ENCODE assay signal across 30 mouse cellular contexts in genomic region chr9:101228892-101229291, GRCm38 (mm10). TPM values are rescaled to one million over a fixed set of nuclear protein-coding genes. Genes with fewer than 3 reads are reported as not detected.
DNase-seq lines count a peak whose midpoint lies in the region; ATAC-seq lines count a peak whose summit lies in the region.
"Had no signal": no experiment of that assay in that cellular context is flagged by ENCODE, and none has a peak within 500 bp of the region (broad histone marks: within the 10 kb centered on the region; RNA-seq: fewer than 3 reads in every experiment).

No protein-coding gene starts in this region.

- no peaks in the 10 kb centered on the region for H3K27me3 ChIP-seq in midbrain, embryonic 16.5 days (ENCODE audit: control insufficient read depth, insufficient read depth, low read depth, low read length)
- H3K27me3 ChIP-seq: embryonic facial prominence, embryonic 13.5 days; forebrain, embryonic 13.5 days; hindbrain, embryonic 13.5 days had no signal

- peak; percentile 39 for DNase-seq in 3134 (ENCODE audit: extremely low read depth, insufficient read length, low spot score)
- DNase-seq in 416B (ENCODE audit: low read depth): peak; percentile 66
- peak; percentile 75 for DNase-seq in NIH3T3 (ENCODE audit: low read depth)
- DNase-seq in fibroblast of lung, adult 2 months (ENCODE audit: low read depth): peak; percentile 51
- DNase-seq: adrenal gland, postnatal 14 days; cerebellum, adult 11-12 months; cerebellum, adult 8-10 months; cerebellum, postnatal 10 days; cerebellum, postnatal 36 days; embryo, embryonic 11 days; gastrocnemius, postnatal 10 days; gastrocnemius, postnatal 36 days; heart, adult 2 months; heart, postnatal 36 days; kidney, adult 2 months had no signal

- no peak overlapping the region for H3K27ac ChIP-seq in midbrain, embryonic 16.5 days (ENCODE audit: low read length)
- H3K27ac ChIP-seq: embryonic facial prominence, embryonic 10.5 days; embryonic facial prominence, embryonic 13.5 days; forebrain, embryonic 10.5 days; forebrain, embryonic 13.5 days; heart, adult 2 months; heart, embryonic 10.5 days; hindbrain, embryonic 10.5 days; hindbrain, embryonic 13.5 days had no signal

- H3K9ac ChIP-seq in midbrain, embryonic 16.5 days (ENCODE audit: low read depth, low read length): no peak overlapping the region
- H3K9ac ChIP-seq: embryonic facial prominence, embryonic 13.5 days; forebrain, embryonic 13.5 days; hindbrain, embryonic 13.5 days had no signal

- H3K9me3 ChIP-seq in midbrain, embryonic 16.5 days (replicated peaks; ENCODE audit: control insufficient read depth, low read length, poor library complexity, severe bottlenecking): no peaks in the 10 kb centered on the region
- H3K9me3 ChIP-seq: embryonic facial prominence, embryonic 10.5 days; embryonic facial prominence, embryonic 13.5 days; forebrain, embryonic 10.5 days; forebrain, embryonic 13.5 days; heart, embryonic 10.5 days; hindbrain, embryonic 10.5 days; hindbrain, embryonic 13.5 days had no signal

- no peak overlapping the region for H3K4me3 ChIP-seq in midbrain, embryonic 16.5 days (ENCODE audit: low read depth, low read length)
- H3K4me3 ChIP-seq: embryonic facial prominence, embryonic 10.5 days; embryonic facial prominence, embryonic 13.5 days; erythroblast, embryonic 14.5 days; forebrain, embryonic 10.5 days; forebrain, embryonic 13.5 days; heart, adult 2 months; heart, embryonic 10.5 days; hindbrain, embryonic 10.5 days; hindbrain, embryonic 13.5 days had no signal

- no peak for ATAC-seq in monocyte, adult 5-6 weeks (replicated peaks; ENCODE audit: insufficient number of reproducible peaks, low FRiP score, low TSS enrichment, poor library complexity, severe bottlenecking)
- ATAC-seq in midbrain, embryonic 16.5 days: no peak
- ATAC-seq in megakaryocyte, adult 5-6 weeks (ENCODE audit: poor library complexity, severe bottlenecking): no peak
- ATAC-seq: activated CD4-positive, CD25-positive, alpha-beta regulatory T cell, adult 4 months; forebrain, embryonic 13.5 days; forebrain, embryonic 16.5 days; hindbrain, embryonic 16.5 days; intestine, embryonic 16.5 days had no signal

- no peak overlapping the region for H3K4me2 ChIP-seq in midbrain, embryonic 16.5 days (ENCODE audit: low read length)
- H3K4me2 ChIP-seq: embryonic facial prominence, embryonic 13.5 days; forebrain, embryonic 13.5 days; hindbrain, embryonic 13.5 days had no signal

- H3K36me3 ChIP-seq in midbrain, embryonic 16.5 days (ENCODE audit: control insufficient read depth, insufficient read depth, low read length): no peaks in the 10 kb centered on the region
- H3K36me3 ChIP-seq: embryonic facial prominence, embryonic 10.5 days; forebrain, embryonic 10.5 days; hindbrain, embryonic 10.5 days; hindbrain, embryonic 13.5 days had no signal

- no peaks in the 10 kb centered on the region for H3K4me1 ChIP-seq in midbrain, embryonic 16.5 days (ENCODE audit: control insufficient read depth, insufficient read depth, low read length)
- H3K4me1 ChIP-seq: embryonic facial prominence, embryonic 10.5 days; embryonic facial prominence, embryonic 13.5 days; forebrain, embryonic 10.5 days; forebrain, embryonic 13.5 days; heart, embryonic 10.5 days; hindbrain, embryonic 10.5 days; hindbrain, embryonic 13.5 days had no signal

RNA-seq across cellular contexts. Expression of gene Ppp2r3a, which starts 22.7 kb away (rescaled TPM):
- total RNA-seq in monocyte, adult 5-6 weeks (2017): 0.95 to 5.3 TPM (median 1.6 TPM) in 3 replicates
- polyA plus RNA-seq in midbrain, embryonic 16.5 days (2015; fragmentation: Nextera tagmentation; extraction: Ambion mirVana): 22.8 and 23.3 TPM in 2 replicates
- 5.6 and 7.3 TPM in 2 replicates for total RNA-seq in megakaryocyte, adult 5-6 weeks (2015)
- total RNA-seq in megakaryocyte, adult 5-6 weeks (2017): 3.5 and 10.9 TPM in 2 replicates
